Mouse (Mus musculus) liver, embryonic 15.5 days (tissue): ENCODE measurements around the gene Amot. TPM values are rescaled to one million over a fixed set of nuclear protein-coding genes. Genes with fewer than 3 reads are reported as not detected.
A peak's percentile ranks its signal among the peaks of the same experiment; 100 is the strongest.

Experiments used
- ATAC-seq: fragments of 200-750 bp; cut with Nextera tagmentation; 2 replicates; pipeline ENCODE4 v1.8.0; 2017; ENCODE audit warnings: moderate number of reproducible peaks, mild to moderate bottlenecking, moderate library complexity; ENCODE audit not compliant: insufficient read depth
- H3K27ac ChIP-seq: fragments of 300-500 bp; sonication (generic); replicated peaks from 2 replicates; pipeline ENCODE4 v1.5.1; 2015; ENCODE audit warnings: mild to moderate bottlenecking, inconsistent platforms
- H3K27me3 ChIP-seq: fragments of 300-500 bp; sonication (generic); 2 replicates; pipeline ENCODE4 v1.6.1; 2015; ENCODE audit warnings: mild to moderate bottlenecking, inconsistent platforms
- H3K36me3 ChIP-seq: fragments of 300-500 bp; sonication (generic); replicated peaks from 2 replicates; pipeline ENCODE4 v1.6.1; 2015; ENCODE audit warnings: moderate library complexity, mild to moderate bottlenecking, inconsistent platforms
- H3K4me1 ChIP-seq: fragments of 300-500 bp; sonication (generic); replicated peaks from 2 replicates; pipeline ENCODE4 v1.6.1; 2015; ENCODE audit warnings: inconsistent platforms
- H3K4me2 ChIP-seq: fragments of 300-500 bp; sonication (generic); 2 replicates; pipeline ENCODE4 v1.6.1; 2015; ENCODE audit warnings: moderate library complexity, mild to moderate bottlenecking, inconsistent platforms
- H3K4me3 ChIP-seq: fragments of 300-500 bp; sonication (generic); replicated peaks from 2 replicates; pipeline ENCODE4 v1.5.1; 2015; ENCODE audit warnings: mild to moderate bottlenecking, inconsistent platforms
- H3K9ac ChIP-seq: fragments of 300-500 bp; sonication (generic); 2 replicates; pipeline ENCODE4 v1.6.1; 2015; ENCODE audit warnings: moderate library complexity, mild to moderate bottlenecking, inconsistent platforms
- H3K9me3 ChIP-seq: fragments of 300-500 bp; sonication (generic); replicated peaks from 2 replicates; pipeline ENCODE4 v1.6.1; 2016; ENCODE audit warnings: inconsistent platforms
- WGBS: fragments of 180-500 bp; shearing (Covaris S2); methylation state at CpG from one replicate; pipeline ENCODE4 v1.1.7; 2015; ENCODE audit warnings: mixed read lengths; ENCODE audit not compliant: insufficient replicate concordance; 5-methylcytosine and 5-hydroxymethylcytosine counted together
- polyA plus RNA-seq: library from polyadenylated mRNA; unstranded; fragments of >200 nt; fragmentation: Nextera tagmentation; extraction: Ambion mirVana; gene quantifications from 2 replicates; pipeline ENCODE4 v1.2.1, GENCODE M21; 2015

Amot gene
- polyA plus RNA-seq, 1 experiment from 2014 or later, result 5.1 TPM

DNA sequence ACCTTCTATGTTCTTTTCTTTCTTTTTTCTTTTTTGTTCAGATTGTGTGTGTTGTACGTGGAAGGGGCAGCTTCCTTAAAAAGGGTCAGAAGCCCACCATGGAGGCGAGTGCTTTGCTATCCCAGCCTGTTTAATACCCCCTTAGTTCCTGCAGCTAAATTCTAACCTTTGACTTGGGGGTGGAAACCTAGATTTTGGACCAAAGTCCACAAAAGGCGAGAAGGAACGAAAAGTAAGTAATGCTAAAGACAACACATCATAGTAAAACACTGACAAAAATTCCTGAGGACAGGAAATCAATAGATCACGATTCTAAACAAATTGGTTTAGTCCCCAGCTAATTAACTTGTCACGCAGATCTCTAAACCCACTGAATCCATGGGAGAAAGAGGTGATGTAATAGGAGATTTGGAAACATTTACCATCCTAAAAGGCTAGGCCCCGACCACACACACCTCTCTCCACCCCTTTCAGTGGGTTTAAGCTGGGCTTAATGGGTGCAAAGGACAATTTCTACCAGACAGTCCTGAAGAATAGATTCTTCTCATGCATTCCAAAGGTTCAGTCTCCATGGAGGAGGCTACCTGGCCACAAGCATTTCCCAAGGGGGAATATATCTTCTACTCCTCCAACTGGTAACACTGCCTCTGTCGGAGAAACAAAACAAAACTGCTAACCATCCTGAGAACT, 3.2 kb downstream of the Amot start:
- no peaks in the 10 kb centered on the region for H3K9me3 ChIP-seq
- no peak for ATAC-seq
- peaks cover 7% of the 10 kb centered on the region for H3K27me3 ChIP-seq
- 64% methylated on average over 8 of the region's 8 CpGs for WGBS
- H3K4me1 ChIP-seq, result no peaks in the 10 kb centered on the region
- H3K36me3 ChIP-seq, result no peaks in the 10 kb centered on the region
- H3K4me2 ChIP-seq, result peak overlapping the region; percentile 13; the same call in 1 of the 2 replicates
- no peak overlapping the region for H3K27ac ChIP-seq
- no peak overlapping the region for H3K4me3 ChIP-seq
- no peak overlapping the region for H3K9ac ChIP-seq

DNA sequence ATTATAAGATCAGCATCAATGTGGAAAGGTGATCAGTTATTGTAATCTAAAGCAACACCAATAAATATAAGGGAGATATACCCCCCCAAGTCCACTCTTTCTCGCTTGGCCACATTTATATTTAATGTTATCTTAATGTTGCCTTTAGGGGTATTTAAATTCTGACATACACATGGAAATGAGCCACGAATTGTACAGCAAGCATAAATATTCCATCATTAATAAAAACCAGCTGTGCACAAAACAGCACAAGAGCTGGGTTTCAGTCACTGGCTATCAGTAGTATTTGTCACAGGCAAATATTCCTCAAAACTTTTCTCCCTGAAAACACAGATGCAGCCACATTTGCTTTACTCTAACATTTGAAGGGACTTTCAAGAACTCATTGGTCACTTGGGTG, 5.9 kb downstream of the Amot start:
- Histone ChIP-seq H3K9me3 (no peaks in the 10 kb centered on the region), H3K27me3 (peaks cover 5% of the 10 kb centered on the region), H3K4me1 (no peaks in the 10 kb centered on the region), H3K4me2 (no peak overlapping the region), H3K4me3 (no peak overlapping the region), H3K27ac (no peak overlapping the region), H3K9ac (no peak overlapping the region), H3K36me3 (no peaks in the 10 kb centered on the region)
- no peak for ATAC-seq
- 48% methylated on average over 2 of the region's 2 CpGs for whole genome bisulfite sequencing

DNA sequence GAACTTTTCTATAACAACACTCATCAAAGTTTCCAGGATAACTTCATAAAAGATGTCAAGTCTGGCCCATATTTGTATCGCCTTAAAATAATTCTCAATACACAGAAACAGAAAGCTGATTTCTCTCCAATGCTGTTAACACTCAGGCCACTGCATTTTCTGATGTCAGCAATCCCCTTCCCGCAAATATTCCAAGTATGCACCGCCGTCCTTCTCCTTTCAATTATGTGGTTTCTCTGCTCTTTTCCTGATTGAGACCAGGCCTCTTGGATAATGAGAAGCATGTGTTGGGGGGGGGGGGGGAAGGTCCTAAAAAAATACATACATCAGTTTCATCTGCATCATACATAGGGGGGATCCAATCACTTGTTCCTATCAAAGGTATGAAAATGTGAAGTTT, 6.3 kb downstream of the Amot start:
- Histone ChIP-seq H3K9me3 (no peaks in the 10 kb centered on the region), H3K27ac (no peak overlapping the region), H3K4me3 (no peak overlapping the region), H3K9ac (no peak overlapping the region), H3K4me2 (no peak overlapping the region), H3K27me3 (peaks cover 1% of the 10 kb centered on the region; the same call in 1 of the 2 replicates), H3K36me3 (no peaks in the 10 kb centered on the region), H3K4me1 (no peaks in the 10 kb centered on the region)
- no peak for ATAC-seq
- WGBS, result 55% methylated on average over 4 of the region's 4 CpGs

DNA sequence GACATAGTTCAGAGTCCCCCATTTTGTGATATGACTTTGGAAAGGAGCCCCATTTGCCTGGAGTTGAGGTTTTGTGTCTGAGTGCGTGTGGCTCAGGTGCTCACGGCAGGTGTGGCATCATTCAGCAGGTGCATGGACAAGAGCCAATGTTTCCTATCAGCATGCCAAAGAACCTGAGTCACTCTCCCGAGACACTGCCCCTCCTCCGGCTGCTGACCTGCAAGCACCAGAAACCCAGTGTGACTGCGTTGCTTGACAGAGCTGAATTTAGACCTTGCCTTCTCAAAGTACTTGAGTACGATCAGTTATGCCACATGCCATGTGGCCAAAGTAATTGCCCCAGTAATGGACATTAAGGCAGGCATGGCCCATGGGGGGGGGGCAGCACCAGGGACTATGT, 7.5 kb downstream of the Amot start:
- H3K27me3 ChIP-seq, result no peaks in the 10 kb centered on the region
- no peaks in the 10 kb centered on the region for H3K9me3 ChIP-seq
- no peak overlapping the region for H3K9ac ChIP-seq
- H3K4me2 ChIP-seq, result no peak overlapping the region
- H3K4me3 ChIP-seq, result no peak overlapping the region
- no peaks in the 10 kb centered on the region for H3K4me1 ChIP-seq
- no peaks in the 10 kb centered on the region for H3K36me3 ChIP-seq
- no peak overlapping the region for H3K27ac ChIP-seq
- 76% methylated on average over 6 of the region's 6 CpGs for WGBS
- ATAC-seq, result no peak

DNA sequence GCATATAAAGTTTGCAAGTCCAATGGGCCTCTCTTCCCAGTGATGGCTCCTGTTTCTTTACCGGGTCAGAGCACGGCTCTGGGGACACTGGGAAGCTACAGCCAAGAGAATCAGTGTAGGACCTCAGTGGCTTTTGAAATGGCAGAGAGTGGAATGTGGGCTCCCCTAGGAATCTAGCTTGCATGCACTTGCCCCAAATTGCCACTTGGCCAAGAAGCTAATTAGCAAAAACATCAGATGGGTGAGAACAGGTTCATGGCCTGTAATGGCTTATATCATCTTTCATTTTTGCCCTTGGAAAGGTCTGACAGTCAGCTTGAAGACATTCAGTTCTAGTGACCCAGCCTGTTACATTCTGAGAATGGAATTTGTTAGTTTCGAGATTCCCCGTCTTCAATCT, 9.6 kb downstream of the Amot start:
- WGBS, result 75% methylated on average over 4 of the region's 4 CpGs
- H3K4me1 ChIP-seq, result no peaks in the 10 kb centered on the region
- no peak for ATAC-seq

DNA sequence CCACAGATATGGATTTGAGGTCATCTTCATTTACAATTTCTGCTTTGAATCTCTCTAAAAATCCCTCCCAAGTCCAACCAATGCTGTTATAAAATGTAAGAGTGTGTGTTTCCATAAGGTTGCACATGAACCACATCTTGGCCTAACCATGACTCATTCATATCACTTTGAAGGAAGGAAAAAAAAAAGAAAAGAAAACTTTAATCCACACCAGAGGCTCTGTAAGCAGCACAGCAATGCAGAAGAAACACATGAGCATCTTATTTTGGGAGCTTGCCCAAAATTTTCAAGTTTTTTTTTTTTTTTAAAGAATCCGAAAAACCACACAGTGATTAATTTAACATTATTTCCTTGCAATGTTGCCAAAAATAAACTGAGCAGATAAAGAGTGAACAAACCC, 14.2 kb downstream of the Amot start:
- no peaks in the 10 kb centered on the region for H3K27me3 ChIP-seq
- H3K9ac ChIP-seq, result no peak overlapping the region
- no peaks in the 10 kb centered on the region; the same call in 1 of the 2 replicates for H3K4me1 ChIP-seq
- WGBS, result 48% methylated on average over 1 of the region's 1 CpGs
- H3K9me3 ChIP-seq, result no peaks in the 10 kb centered on the region
- no peak overlapping the region for H3K4me2 ChIP-seq
- H3K4me3 ChIP-seq, result no peak overlapping the region
- H3K27ac ChIP-seq, result no peak overlapping the region
- no peak for ATAC-seq
- no peaks in the 10 kb centered on the region for H3K36me3 ChIP-seq

More for the DNA sequence above, 9.6 kb downstream of the Amot start:
- Histone ChIP-seq H3K9ac (no peak overlapping the region), H3K4me3 (no peak overlapping the region), H3K4me2 (no peak overlapping the region), H3K9me3 (no peaks in the 10 kb centered on the region), H3K27ac (no peak overlapping the region), H3K36me3 (no peaks in the 10 kb centered on the region), H3K27me3 (no peaks in the 10 kb centered on the region)

DNA sequence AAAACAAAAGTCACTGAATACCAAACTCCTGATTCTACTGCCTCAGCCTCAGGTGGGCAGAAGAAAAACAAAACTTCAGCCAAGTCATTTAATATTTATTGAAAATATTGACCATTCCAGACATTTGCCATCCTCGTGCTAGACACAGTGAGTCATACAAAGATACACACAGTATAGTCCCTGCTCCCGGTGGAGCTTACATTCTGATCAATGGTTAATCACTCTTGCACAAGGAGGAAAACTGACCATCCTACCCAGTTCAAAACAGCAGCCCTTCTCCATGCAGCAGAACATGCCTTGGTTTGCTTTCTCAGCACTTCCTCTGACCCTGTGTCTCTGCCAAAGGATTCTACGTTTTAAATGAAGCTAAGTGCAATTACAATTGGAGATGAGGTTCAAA, 14.6 kb downstream of the Amot start:
- peak overlapping the region; percentile 55 for H3K27ac ChIP-seq
- H3K4me1 ChIP-seq, result no peaks in the 10 kb centered on the region; the same call in 1 of the 2 replicates
- H3K4me2 ChIP-seq, result no peak overlapping the region
- WGBS, result 57% methylated on average over 3 of the region's 3 CpGs
- H3K36me3 ChIP-seq, result no peaks in the 10 kb centered on the region
- H3K4me3 ChIP-seq, result no peak overlapping the region
- peak; percentile 68; the same call in 1 of the 2 replicates for ATAC-seq
- no peaks in the 10 kb centered on the region for H3K9me3 ChIP-seq
- H3K9ac ChIP-seq, result no peak overlapping the region
- H3K27me3 ChIP-seq, result no peaks in the 10 kb centered on the region

DNA sequence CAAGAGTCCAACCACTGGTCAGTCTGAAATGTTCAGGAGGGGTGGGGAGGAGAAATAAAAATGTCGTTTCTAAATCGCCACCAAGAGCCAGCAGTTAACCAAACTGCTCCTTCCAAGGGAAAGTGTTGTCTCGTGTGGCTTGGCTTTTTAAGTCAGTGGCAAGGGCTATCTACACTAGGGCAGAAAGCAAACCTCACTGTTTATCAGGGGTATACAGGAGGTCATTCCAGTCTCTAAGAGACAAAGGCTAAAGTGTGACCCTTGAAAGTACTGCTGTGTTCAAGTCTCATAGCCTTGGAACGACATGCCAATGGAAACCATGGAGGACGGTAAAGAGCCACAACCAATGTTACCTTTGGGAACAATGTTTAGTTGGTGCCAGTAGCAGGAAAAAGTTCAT, 15.0 kb downstream of the Amot start:
- H3K4me3 ChIP-seq, result no peak overlapping the region
- peak; percentile 63 for ATAC-seq
- no peak overlapping the region for H3K9ac ChIP-seq
- no peaks in the 10 kb centered on the region for H3K27me3 ChIP-seq
- no peaks in the 10 kb centered on the region for H3K9me3 ChIP-seq
- whole genome bisulfite sequencing, result 48% methylated on average over 5 of the region's 5 CpGs
- no peak overlapping the region for H3K4me2 ChIP-seq
- no peaks in the 10 kb centered on the region; the same call in 1 of the 2 replicates for H3K4me1 ChIP-seq
- peak overlapping the region; percentile 55 for H3K27ac ChIP-seq
- H3K36me3 ChIP-seq, result no peaks in the 10 kb centered on the region

DNA sequence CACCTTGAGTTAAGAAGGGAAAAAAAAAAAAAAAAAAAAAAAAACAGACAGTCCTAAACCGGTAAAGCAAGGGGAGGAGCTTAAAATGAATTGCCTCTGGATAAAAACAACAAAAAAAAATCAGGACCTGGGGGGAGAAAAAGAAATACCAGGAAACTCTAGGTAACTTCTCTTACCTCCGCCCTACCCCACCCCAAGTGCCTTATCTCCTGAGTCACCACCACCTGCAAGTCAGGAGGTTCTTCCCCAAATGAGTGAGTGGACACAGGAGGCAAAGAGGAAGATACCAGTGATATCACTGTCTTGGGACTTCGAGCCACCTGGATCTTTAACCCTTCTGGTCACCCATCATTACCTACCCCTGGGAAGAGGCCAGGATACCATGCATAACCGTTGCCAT, 19.5 kb downstream of the Amot start:
- Histone ChIP-seq H3K9ac (no peak overlapping the region), H3K9me3 (no peaks in the 10 kb centered on the region), H3K36me3 (no peaks in the 10 kb centered on the region), H3K4me2 (no peak overlapping the region), H3K4me3 (no peak overlapping the region), H3K27me3 (no peaks in the 10 kb centered on the region), H3K4me1 (peaks cover 13% of the 10 kb centered on the region), H3K27ac (no peak overlapping the region)
- no peak for ATAC-seq
- WGBS, result 40% methylated on average over 4 of the region's 4 CpGs

DNA sequence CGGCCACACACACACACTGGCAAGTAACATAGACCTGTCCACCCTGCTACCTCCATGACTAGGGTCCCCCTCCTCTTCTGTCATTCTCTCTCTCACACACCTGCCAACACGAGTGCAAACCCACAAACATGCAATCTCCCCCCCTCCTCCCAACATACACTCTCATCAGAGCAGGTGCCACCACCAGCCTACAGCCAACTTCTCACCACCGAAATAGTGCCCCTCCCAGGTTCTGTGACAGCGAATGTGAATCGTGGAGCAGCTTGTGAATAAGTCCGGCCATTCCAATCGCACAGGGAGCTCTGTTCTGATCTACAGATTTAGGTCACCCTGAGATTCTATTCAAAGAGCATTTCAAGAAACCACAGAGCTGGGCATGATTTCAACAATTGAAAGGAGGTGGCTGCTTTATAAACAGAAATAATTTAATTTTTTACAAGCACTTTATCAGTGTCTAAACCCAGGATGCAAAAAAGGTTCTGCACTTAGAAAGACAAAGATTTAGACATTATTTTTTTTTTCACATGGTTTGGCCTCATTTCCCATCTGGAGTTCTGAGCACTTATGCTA, 21.4 kb downstream of the Amot start:
- 62% methylated on average over 7 of the region's 7 CpGs for WGBS
- no peak for ATAC-seq
- H3K9me3 ChIP-seq, result no peaks in the 10 kb centered on the region
- H3K9ac ChIP-seq, result no peak overlapping the region
- H3K4me1 ChIP-seq, result peaks cover 19% of the 10 kb centered on the region
- H3K4me3 ChIP-seq, result no peak overlapping the region
- H3K4me2 ChIP-seq, result no peak overlapping the region
- H3K36me3 ChIP-seq, result no peaks in the 10 kb centered on the region
- no peaks in the 10 kb centered on the region for H3K27me3 ChIP-seq
- H3K27ac ChIP-seq, result no peak overlapping the region

DNA sequence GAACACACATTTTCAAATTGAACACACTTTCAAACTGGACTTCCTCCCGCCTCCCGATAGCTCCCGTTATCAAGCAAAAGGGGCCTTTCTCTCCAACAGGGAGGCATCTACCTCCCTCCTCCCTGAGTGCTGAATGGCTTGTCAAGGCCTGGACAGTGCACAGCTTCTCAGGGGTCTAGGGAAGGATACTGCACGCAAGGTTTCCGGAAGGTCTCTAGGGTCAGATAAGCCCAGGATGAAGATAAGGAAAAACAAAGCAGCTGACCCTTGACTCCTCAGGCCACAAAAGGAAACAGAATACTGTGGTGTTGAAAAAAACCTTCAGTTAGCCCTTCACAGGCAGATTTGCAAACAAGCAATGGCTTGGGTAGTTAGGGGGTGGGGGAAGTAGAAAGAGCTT, 22.6 kb downstream of the Amot start:
- ATAC-seq, result 0 out of 2 replicates have a peak, but pooled peaks have one; percentile 36
- H3K4me1 ChIP-seq, result peaks cover 19% of the 10 kb centered on the region
- H3K36me3 ChIP-seq, result no peaks in the 10 kb centered on the region
- H3K27ac ChIP-seq, result no peak overlapping the region
- H3K9me3 ChIP-seq, result no peaks in the 10 kb centered on the region
- no peak overlapping the region; the same call in 1 of the 2 replicates for H3K4me2 ChIP-seq
- H3K4me3 ChIP-seq, result no peak overlapping the region
- no peaks in the 10 kb centered on the region for H3K27me3 ChIP-seq
- H3K9ac ChIP-seq, result no peak overlapping the region
- 24% methylated on average over 5 of the region's 5 CpGs for WGBS
